Mouse (Mus musculus): ENCODE measurements around the gene Ip6k1.

Ip6k1 gene

DNA sequence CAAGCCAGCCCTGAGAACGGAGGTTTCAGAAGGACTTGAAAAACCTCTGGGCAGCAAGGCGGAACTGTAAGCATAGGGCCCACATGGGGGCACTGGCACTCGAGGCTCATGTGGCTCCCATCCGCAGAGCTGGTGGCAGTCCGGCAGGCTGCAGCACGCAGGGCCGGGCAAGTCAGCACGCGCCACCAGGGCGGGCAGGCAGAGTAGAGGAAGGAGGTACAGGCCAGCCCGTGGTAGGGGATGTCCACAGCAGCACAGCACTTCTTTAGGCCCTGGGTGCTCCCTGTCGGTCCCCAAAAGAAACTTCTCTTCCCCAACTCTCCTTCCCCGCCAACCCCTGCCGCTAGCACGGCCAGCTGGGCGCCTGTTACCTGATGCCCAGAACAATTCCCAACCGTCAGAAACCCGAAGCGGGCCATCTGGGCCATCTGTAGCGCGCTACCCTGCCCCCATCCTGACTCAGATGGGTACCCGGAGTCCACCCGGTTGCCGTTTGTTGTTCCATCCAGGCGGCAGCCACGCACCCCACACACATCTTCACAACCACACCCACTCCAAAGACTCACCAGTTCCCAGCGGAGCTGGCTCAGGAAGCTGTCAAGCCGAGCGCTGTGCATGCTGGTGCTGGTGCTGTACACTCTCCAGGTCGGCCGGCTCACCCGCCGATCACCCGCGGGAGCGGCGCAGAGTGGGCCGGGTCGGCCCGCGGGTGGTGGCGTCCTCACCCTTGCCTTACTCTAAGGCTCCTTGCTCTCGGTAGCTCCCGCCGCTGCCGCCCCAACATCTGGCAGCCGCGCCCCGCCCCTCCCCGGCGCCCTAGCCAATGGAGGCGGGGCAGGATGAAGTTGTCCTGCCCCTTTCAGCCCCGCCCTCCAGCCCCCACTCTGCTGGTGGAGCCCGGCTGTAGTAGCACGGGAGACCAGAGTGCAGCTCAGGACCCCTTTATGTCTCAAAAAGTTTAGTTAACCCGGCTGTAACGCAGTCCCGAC is 16.9 kb upstream of the Ip6k1 start, which contains the start of gene Inka1:
Inka1 (minus strand) TSS at position 749 of the 989 bp plus-strand sequence.
- Histone ChIP-seq H3K9me3 (ENCODE audit: low read length) (no peaks in the 10 kb centered on the region), H3K4me3 (replicated peaks; ENCODE audit: low read length) (peak within 1 kb of the TSS; percentile 87), H3K36me3 (ENCODE audit: insufficient read depth, low read length) (no peaks in the 10 kb centered on the region), H3K4me1 (replicated peaks; ENCODE audit: low read depth, low read length) (peaks cover 62% of the 10 kb centered on the region), H3K27me3 (ENCODE audit: insufficient read depth, low read length) (peaks cover 49% of the 10 kb centered on the region)
- TF ChIP-seq POU5F1 (IDR thresholded peaks at IDR 0.05; ENCODE audit: borderline replicate concordance, low read length) (no peak), NANOG (IDR thresholded peaks at IDR 0.05; ENCODE audit: borderline replicate concordance, low read length) (no peak), CTCF (conservative IDR thresholded peaks at IDR 0.05; ENCODE audit: low read length) (no peak)

DNA sequence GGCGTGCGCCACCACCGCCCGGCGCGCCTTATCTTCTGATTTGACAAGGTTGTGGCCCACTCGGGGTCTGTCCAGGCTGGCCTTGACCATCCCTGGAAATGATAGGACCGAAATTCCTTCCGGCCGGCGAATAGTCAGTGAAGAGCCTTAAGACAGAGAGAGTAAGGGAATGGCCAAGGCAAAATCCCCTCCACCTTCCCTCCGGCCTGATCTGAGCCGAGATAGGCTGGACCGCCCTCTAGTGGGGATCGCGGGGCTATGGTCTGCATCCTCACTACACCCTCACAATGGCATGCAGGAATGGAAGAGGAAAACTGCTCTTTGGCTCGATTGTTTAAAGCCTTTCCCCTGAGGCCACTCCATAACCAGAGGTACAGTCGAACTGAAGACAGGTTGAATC is 15.9 kb upstream of the Ip6k1 start:
- Histone ChIP-seq H3K4me3 (replicated peaks; ENCODE audit: low read length) (peak overlapping the region; percentile 87), H3K36me3 (ENCODE audit: insufficient read depth, low read length) (no peaks in the 10 kb centered on the region), H3K4me1 (replicated peaks; ENCODE audit: low read depth, low read length) (peaks cover 60% of the 10 kb centered on the region), H3K9me3 (ENCODE audit: low read length) (no peaks in the 10 kb centered on the region), H3K27me3 (ENCODE audit: insufficient read depth, low read length) (peaks cover 40% of the 10 kb centered on the region)
- TF ChIP-seq POU5F1 (IDR thresholded peaks at IDR 0.05; ENCODE audit: borderline replicate concordance, low read length) (no peak), CTCF (conservative IDR thresholded peaks at IDR 0.05; ENCODE audit: low read length) (peak; percentile 66)

DNA sequence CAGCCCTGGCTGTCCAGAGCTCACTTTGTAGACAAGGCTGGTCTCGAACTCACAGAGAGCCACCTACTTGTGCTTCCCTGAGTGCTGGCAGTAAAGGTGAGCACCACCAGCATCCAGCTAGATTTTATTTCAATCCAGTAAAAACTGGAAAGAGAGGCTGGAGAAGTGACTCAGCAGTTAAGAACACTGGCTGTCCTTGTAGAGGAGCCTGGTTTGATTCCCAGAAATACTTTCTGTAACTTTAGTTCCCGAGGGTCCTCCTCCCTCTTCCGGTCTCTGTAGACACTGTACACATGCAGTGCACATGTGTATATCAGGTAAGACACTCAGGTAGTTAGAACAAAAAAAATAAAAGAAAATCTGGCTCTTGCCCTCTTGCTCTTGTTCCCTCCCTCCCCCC is 14.4 kb upstream of the Ip6k1 start:
- Histone ChIP-seq H3K27me3 (ENCODE audit: insufficient read depth, low read length) (peaks cover 28% of the 10 kb centered on the region), H3K4me3 (replicated peaks; ENCODE audit: low read length) (no peak overlapping the region), H3K4me1 (replicated peaks; ENCODE audit: low read depth, low read length) (peaks cover 56% of the 10 kb centered on the region), H3K36me3 (ENCODE audit: insufficient read depth, low read length) (no peaks in the 10 kb centered on the region), H3K9me3 (ENCODE audit: low read length) (no peaks in the 10 kb centered on the region)
- no peak for TF ChIP-seq NANOG (IDR thresholded peaks at IDR 0.05; ENCODE audit: borderline replicate concordance, low read length)
- TF ChIP-seq CTCF (conservative IDR thresholded peaks at IDR 0.05; ENCODE audit: low read length): no peak
- TF ChIP-seq POU5F1 (IDR thresholded peaks at IDR 0.05; ENCODE audit: borderline replicate concordance, low read length): no peak

DNA sequence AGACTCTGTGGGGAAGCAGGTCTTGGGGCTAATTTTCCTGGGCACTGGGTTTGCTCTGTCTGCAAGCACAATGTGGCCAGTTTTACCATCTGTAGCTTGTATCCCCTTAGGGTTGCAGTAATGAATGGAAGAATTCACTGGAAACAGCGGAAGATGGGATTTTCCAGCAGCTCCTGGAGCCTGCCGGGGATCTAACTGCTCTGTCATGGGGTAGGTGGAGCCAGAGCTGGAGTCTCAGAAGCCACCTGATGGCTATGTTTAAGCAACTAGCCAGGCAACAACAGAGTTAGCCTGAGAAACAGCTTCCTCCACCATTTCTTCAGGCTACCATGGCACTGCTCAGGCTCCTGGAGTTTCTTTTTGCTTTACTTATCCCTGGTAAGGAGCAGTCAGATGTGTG is 10.1 kb upstream of the Ip6k1 start, which contains the start of gene Cdhr4:
Cdhr4 (plus strand) TSS at position 301 of the 400 bp plus-strand sequence.
- no peak for TF ChIP-seq POU5F1 (IDR thresholded peaks at IDR 0.05; ENCODE audit: borderline replicate concordance, low read length)
- TF ChIP-seq NANOG (IDR thresholded peaks at IDR 0.05; ENCODE audit: borderline replicate concordance, low read length): no peak
- no peak for TF ChIP-seq CTCF (conservative IDR thresholded peaks at IDR 0.05; ENCODE audit: low read length)
- Histone ChIP-seq H3K4me3 (replicated peaks; ENCODE audit: low read length) (no peak within 1 kb of the TSS), H3K9me3 (ENCODE audit: low read length) (no peaks in the 10 kb centered on the region), H3K36me3 (ENCODE audit: insufficient read depth, low read length) (no peaks in the 10 kb centered on the region), H3K4me1 (replicated peaks; ENCODE audit: low read depth, low read length) (peaks cover 47% of the 10 kb centered on the region), H3K27me3 (ENCODE audit: insufficient read depth, low read length) (peaks cover 33% of the 10 kb centered on the region)

DNA sequence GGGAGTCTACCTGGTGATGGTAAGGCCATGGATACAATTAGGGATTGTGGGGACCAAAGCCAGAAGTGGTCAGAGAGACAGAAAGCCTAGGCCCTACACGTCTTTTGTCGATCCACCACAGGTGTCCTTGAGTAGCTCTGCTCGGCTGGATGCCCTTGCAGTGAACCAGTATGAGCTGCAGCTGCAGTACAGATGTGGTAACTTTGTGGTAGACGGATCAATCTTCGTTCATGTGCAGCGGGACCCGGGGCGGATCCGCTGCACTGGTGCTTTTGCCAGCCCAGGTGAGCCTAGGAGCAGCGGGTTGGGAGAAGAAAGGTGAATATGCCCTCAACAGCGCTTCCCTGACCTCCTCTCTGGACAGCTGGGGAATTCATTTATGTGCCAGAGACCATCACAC is 9.3 kb upstream of the Ip6k1 start:
- TF ChIP-seq CTCF (conservative IDR thresholded peaks at IDR 0.05; ENCODE audit: low read length): no peak
- no peak for TF ChIP-seq NANOG (IDR thresholded peaks at IDR 0.05; ENCODE audit: borderline replicate concordance, low read length)
- peaks cover 39% of the 10 kb centered on the region for H3K4me1 ChIP-seq (replicated peaks; ENCODE audit: low read depth, low read length)
- peaks cover 41% of the 10 kb centered on the region for H3K27me3 ChIP-seq (ENCODE audit: insufficient read depth, low read length)
- H3K9me3 ChIP-seq (ENCODE audit: low read length): no peaks in the 10 kb centered on the region
- no peaks in the 10 kb centered on the region for H3K36me3 ChIP-seq (ENCODE audit: insufficient read depth, low read length)
- H3K4me3 ChIP-seq (replicated peaks; ENCODE audit: low read length): no peak overlapping the region

DNA sequence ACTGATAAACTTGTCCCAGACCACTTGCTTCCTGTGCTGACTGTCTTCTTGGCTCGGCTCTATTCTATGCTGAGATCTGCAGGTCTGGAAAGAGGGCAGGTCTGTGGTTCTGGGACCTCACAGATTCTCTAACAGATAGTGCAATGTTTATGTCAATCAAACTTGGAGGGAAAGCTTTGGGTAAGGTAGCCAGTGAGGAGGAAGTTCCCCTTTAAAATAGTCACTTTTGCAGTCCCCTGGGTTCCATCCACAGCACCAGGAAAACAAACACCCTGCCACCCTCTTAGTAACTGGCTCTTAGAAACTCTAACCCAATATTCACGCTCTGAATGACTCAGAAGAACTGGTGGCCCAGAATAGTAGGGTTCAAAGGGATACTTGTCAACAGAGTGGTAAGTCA is 7.8 kb upstream of the Ip6k1 start:
- peaks cover 46% of the 10 kb centered on the region for H3K27me3 ChIP-seq (ENCODE audit: insufficient read depth, low read length)
- H3K36me3 ChIP-seq (ENCODE audit: insufficient read depth, low read length): no peaks in the 10 kb centered on the region
- peaks cover 34% of the 10 kb centered on the region for H3K4me1 ChIP-seq (replicated peaks; ENCODE audit: low read depth, low read length)
- H3K4me3 ChIP-seq (replicated peaks; ENCODE audit: low read length): no peak overlapping the region
- TF ChIP-seq NANOG (IDR thresholded peaks at IDR 0.05; ENCODE audit: borderline replicate concordance, low read length) (no peak), CTCF (conservative IDR thresholded peaks at IDR 0.05; ENCODE audit: low read length) (no peak), POU5F1 (IDR thresholded peaks at IDR 0.05; ENCODE audit: borderline replicate concordance, low read length) (no peak)
- no peaks in the 10 kb centered on the region for H3K9me3 ChIP-seq (ENCODE audit: low read length)

DNA sequence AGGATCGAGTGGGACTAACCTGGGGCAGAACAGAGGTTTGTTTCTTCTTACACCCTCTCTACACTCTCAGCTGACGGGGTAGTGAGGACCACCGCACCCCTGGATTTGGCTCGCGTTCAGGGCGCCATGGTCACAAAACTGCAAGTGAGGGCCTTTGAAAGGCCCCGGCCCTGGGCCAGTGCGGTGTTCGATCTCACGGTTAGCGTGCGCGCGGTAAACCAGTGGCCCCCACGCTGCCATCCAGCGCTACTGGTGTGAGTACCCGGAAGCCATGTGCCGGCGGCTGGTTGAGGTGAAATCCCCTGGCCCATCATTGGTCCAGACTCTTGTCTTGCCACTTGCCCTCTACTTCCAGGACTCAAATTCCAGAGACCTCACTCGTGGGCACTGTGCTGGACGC is 6.8 kb upstream of the Ip6k1 start:
- H3K36me3 ChIP-seq (ENCODE audit: insufficient read depth, low read length): no peaks in the 10 kb centered on the region
- peaks cover 28% of the 10 kb centered on the region for H3K4me1 ChIP-seq (replicated peaks; ENCODE audit: low read depth, low read length)
- peaks cover 46% of the 10 kb centered on the region for H3K27me3 ChIP-seq (ENCODE audit: insufficient read depth, low read length)
- no peak for TF ChIP-seq NANOG (IDR thresholded peaks at IDR 0.05; ENCODE audit: borderline replicate concordance, low read length)
- TF ChIP-seq CTCF (conservative IDR thresholded peaks at IDR 0.05; ENCODE audit: low read length): no peak
- TF ChIP-seq POU5F1 (IDR thresholded peaks at IDR 0.05; ENCODE audit: borderline replicate concordance, low read length): no peak
- H3K9me3 ChIP-seq (ENCODE audit: low read length): no peaks in the 10 kb centered on the region
- peak overlapping the region; percentile 63 for H3K4me3 ChIP-seq (replicated peaks; ENCODE audit: low read length)

DNA sequence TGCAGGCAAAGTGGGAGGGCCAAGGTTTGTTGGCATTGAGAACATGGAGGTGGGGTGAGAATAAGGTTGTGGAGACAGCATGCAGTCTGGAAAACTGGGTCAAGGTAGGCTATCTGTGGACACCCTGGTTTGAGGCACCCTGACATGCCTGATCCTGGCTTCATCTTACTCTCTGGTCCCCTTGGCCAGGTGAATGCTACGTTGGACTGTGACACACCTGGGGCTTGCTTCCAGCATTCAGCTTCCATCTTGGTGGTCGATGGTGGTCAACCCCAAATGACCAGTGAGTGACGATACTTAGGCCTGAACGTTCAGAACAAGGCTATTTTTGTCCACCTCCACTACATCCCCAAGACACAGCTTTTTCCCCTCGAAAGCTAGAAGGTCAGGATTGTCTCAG is 6.3 kb upstream of the Ip6k1 start, which contains the start of gene Gm20662:
Gm20662 (plus strand) TSS at position 301 of the 400 bp plus-strand sequence.
- Histone ChIP-seq H3K4me1 (replicated peaks; ENCODE audit: low read depth, low read length) (peaks cover 29% of the 10 kb centered on the region), H3K36me3 (ENCODE audit: insufficient read depth, low read length) (no peaks in the 10 kb centered on the region), H3K27me3 (ENCODE audit: insufficient read depth, low read length) (peaks cover 46% of the 10 kb centered on the region), H3K9me3 (ENCODE audit: low read length) (no peaks in the 10 kb centered on the region), H3K4me3 (replicated peaks; ENCODE audit: low read length) (peak within 1 kb of the TSS; percentile 63)
- TF ChIP-seq CTCF (conservative IDR thresholded peaks at IDR 0.05; ENCODE audit: low read length) (no peak), POU5F1 (IDR thresholded peaks at IDR 0.05; ENCODE audit: borderline replicate concordance, low read length) (no peak), NANOG (IDR thresholded peaks at IDR 0.05; ENCODE audit: borderline replicate concordance, low read length) (no peak)
